Mouse (Mus musculus) liver, embryonic 14.5 days (tissue): ENCODE results near the gene Selenom.

Source experiments
- CTCF ChIP-seq: IDR thresholded peaks from 2 replicates; pipeline ENCODE4 v1.5.1; 2016; ENCODE audit warnings: antibody characterized with exemption, low read depth, control low read depth
- EP300 ChIP-seq: IDR thresholded peaks from 2 replicates; pipeline ENCODE4 v1.6.1; 2016; ENCODE audit warnings: antibody characterized with exemption, low read depth

GRCm38 (mm10) chr11:3526207-3526606 lies 11.7 kb downstream of the Selenom start:
- TF ChIP-seq CTCF (no peak), EP300 (no peak)
